Mouse (Mus musculus) liver, embryonic 16.5 days (tissue): ENCODE measurements around the gene Phf20. TPM values are rescaled to one million over a fixed set of nuclear protein-coding genes. Genes with fewer than 3 reads are reported as not detected.
A peak's percentile ranks its signal among the peaks of the same experiment; 100 is the strongest.
"Not testable (repeated sequence)": the region's sequence is repeated elsewhere in the genome, so short reads cannot be mapped to it uniquely, and the experiment has no call there.

Source experiments
- ATAC-seq: fragments of 200-750 bp; cut with Nextera tagmentation; 2 replicates; pipeline ENCODE4 v1.8.0; 2017; ENCODE audit warnings: low read depth, mild to moderate bottlenecking, moderate number of reproducible peaks, moderate library complexity
- H3K27ac ChIP-seq: fragments of 300-500 bp; sonication (generic); 2 replicates; pipeline ENCODE4 v1.5.1; 2014; ENCODE audit warnings: mild to moderate bottlenecking, low read length
- H3K27me3 ChIP-seq: fragments of 300-500 bp; sonication (generic); 2 replicates; pipeline ENCODE4 v1.6.1; 2014; ENCODE audit warnings: low read depth, low read length, mixed read lengths; ENCODE audit not compliant: control insufficient read depth, insufficient read depth
- H3K36me3 ChIP-seq: fragments of 300-500 bp; sonication (generic); 2 replicates; pipeline ENCODE4 v1.6.1; 2014; ENCODE audit warnings: mild to moderate bottlenecking; ENCODE audit not compliant: control insufficient read depth, insufficient read depth
- H3K4me1 ChIP-seq: fragments of 300-500 bp; sonication (generic); 2 replicates; pipeline ENCODE4 v1.6.1; 2014; ENCODE audit warnings: low read depth, low read length, mixed read lengths; ENCODE audit not compliant: control insufficient read depth
- H3K4me2 ChIP-seq: fragments of 300-500 bp; sonication (generic); 2 replicates; pipeline ENCODE4 v1.6.1; 2014; ENCODE audit warnings: low read depth, low read length, mixed read lengths
- H3K4me3 ChIP-seq: fragments of 300-500 bp; sonication (generic); 2 replicates; pipeline ENCODE4 v1.5.1; 2014; ENCODE audit warnings: low read depth, mild to moderate bottlenecking, low read length
- H3K9ac ChIP-seq: fragments of 300-500 bp; sonication (generic); 2 replicates; pipeline ENCODE4 v1.6.1; 2014; ENCODE audit warnings: low read depth, low read length
- H3K9me3 ChIP-seq: fragments of 300-500 bp; sonication (generic); replicated peaks from 2 replicates; pipeline ENCODE4 v1.6.1; 2016; ENCODE audit warnings: low read length; ENCODE audit not compliant: control insufficient read depth
- WGBS: fragments of 180-500 bp; shearing (Covaris S2); extraction: QIAGEN DNeasy Blood & Tissue Kit; methylation state at CpG from one replicate; pipeline ENCODE4 v1.1.7; 2014; ENCODE audit not compliant: insufficient replicate concordance; 5-methylcytosine and 5-hydroxymethylcytosine counted together
- polyA plus RNA-seq: library from polyadenylated mRNA; unstranded; fragments of >200 nt; fragmentation: Nextera tagmentation; extraction: Ambion mirVana; gene quantifications from 2 replicates; pipeline ENCODE4 v1.2.1, GENCODE M21; 2015

Phf20 gene
- polyA plus RNA-seq, 1 experiment from 2014 or later, result 13.8 TPM

- H3K4me2 ChIP-seq, result no peak overlapping the region
- peak overlapping the region; percentile 98 for H3K27ac ChIP-seq
- H3K9ac ChIP-seq, result peak overlapping the region; percentile 100
- peaks cover 21% of the 10 kb centered on the region for H3K4me1 ChIP-seq
- H3K4me3 ChIP-seq, result peak overlapping the region; percentile 93
- under 1% methylated on average over 34 of the region's 41 CpGs for WGBS
- H3K9me3 ChIP-seq, result no peaks in the 10 kb centered on the region
- no peaks in the 10 kb centered on the region for H3K27me3 ChIP-seq
- peak; percentile 32 for ATAC-seq
- peaks cover 22% of the 10 kb centered on the region for H3K36me3 ChIP-seq
Measured at GRCm38 (mm10) chr2:156179796-156180093, 16.5 kb upstream of the Phf20 start.

- Histone ChIP-seq H3K9ac (peak within 1 kb of the TSS; percentile 100), H3K9me3 (no peaks in the 10 kb centered on the region), H3K27me3 (no peaks in the 10 kb centered on the region), H3K4me3 (peak within 1 kb of the TSS; percentile 93), H3K27ac (peak within 1 kb of the TSS; percentile 98), H3K4me2 (peak within 1 kb of the TSS; percentile 89), H3K36me3 (peaks cover 19% of the 10 kb centered on the region), H3K4me1 (peaks cover 21% of the 10 kb centered on the region)
- under 1% methylated on average over 47 of the region's 47 CpGs for WGBS
- peak; percentile 92 for ATAC-seq
Measured at GRCm38 (mm10) chr2:156180094-156180821, 16.0 kb upstream of the Phf20 start, which contains the start of gene Rbm39. TSS of gene Rbm39 (minus strand) at chr2:156180238.

- H3K36me3 ChIP-seq, result peaks cover 15% of the 10 kb centered on the region
- peak overlapping the region; percentile 93 for H3K4me3 ChIP-seq
- no peaks in the 10 kb centered on the region for H3K9me3 ChIP-seq
- no peaks in the 10 kb centered on the region for H3K27me3 ChIP-seq
- ATAC-seq, result no peak
- peak overlapping the region; percentile 98 for H3K27ac ChIP-seq
- 9% methylated on average over 8 of the region's 8 CpGs for WGBS
- peak overlapping the region; percentile 100 for H3K9ac ChIP-seq
- H3K4me2 ChIP-seq, result peak overlapping the region; percentile 89
- peaks cover 21% of the 10 kb centered on the region for H3K4me1 ChIP-seq
Measured at GRCm38 (mm10) chr2:156180824-156181590, 15.3 kb upstream of the Phf20 start.

GRCm38 (mm10) chr2:156181592-156181991, 14.7 kb upstream of the Phf20 start:
- peaks cover 21% of the 10 kb centered on the region for H3K4me1 ChIP-seq
- peak overlapping the region; percentile 89 for H3K4me2 ChIP-seq
- peak overlapping the region; percentile 100; the same call in 1 of the 2 replicates for H3K9ac ChIP-seq
- H3K36me3 ChIP-seq, result peaks cover 15% of the 10 kb centered on the region
- WGBS, result 87% methylated on average over 2 of the region's 2 CpGs
- H3K27ac ChIP-seq, result peak overlapping the region; percentile 98
- H3K9me3 ChIP-seq, result no peaks in the 10 kb centered on the region
- no peaks in the 10 kb centered on the region for H3K27me3 ChIP-seq
- no peak for ATAC-seq
- H3K4me3 ChIP-seq, result peak overlapping the region; percentile 93

- not testable (repeated sequence) for H3K9ac ChIP-seq, ATAC-seq, H3K4me3 ChIP-seq, H3K4me2 ChIP-seq, H3K9me3 ChIP-seq, H3K27me3 ChIP-seq, H3K27ac ChIP-seq, H3K4me1 ChIP-seq, H3K36me3 ChIP-seq
- WGBS, result 49% methylated on average over 7 of the region's 7 CpGs
Measured at GRCm38 (mm10) chr2:156189241-156189640, 7.0 kb upstream of the Phf20 start.

- H3K4me2 ChIP-seq, result peak overlapping the region; percentile 19; the same call in 1 of the 2 replicates
- H3K4me1 ChIP-seq, result peaks cover 5% of the 10 kb centered on the region
- H3K27me3 ChIP-seq, result no peaks in the 10 kb centered on the region
- H3K36me3 ChIP-seq, result no peaks in the 10 kb centered on the region
- WGBS, result 26% methylated on average over 14 of the region's 14 CpGs
- peak overlapping the region; percentile 38; the same call in 1 of the 2 replicates for H3K27ac ChIP-seq
- H3K9ac ChIP-seq, result no peak overlapping the region
- no peak overlapping the region for H3K4me3 ChIP-seq
- ATAC-seq, result peak; percentile 48; the same call in 1 of the 2 replicates
- no peaks in the 10 kb centered on the region for H3K9me3 ChIP-seq
Measured at GRCm38 (mm10) chr2:156190004-156190896, 6.0 kb upstream of the Phf20 start.

- whole genome bisulfite sequencing, result 73% methylated on average over 2 of the region's 2 CpGs
- no peak for ATAC-seq
- no peak overlapping the region for H3K4me2 ChIP-seq
- H3K27ac ChIP-seq, result no peak overlapping the region
- no peaks in the 10 kb centered on the region for H3K36me3 ChIP-seq
- H3K9me3 ChIP-seq, result no peaks in the 10 kb centered on the region
- peaks cover 12% of the 10 kb centered on the region for H3K4me1 ChIP-seq
- H3K4me3 ChIP-seq, result no peak overlapping the region
- no peak overlapping the region for H3K9ac ChIP-seq
- H3K27me3 ChIP-seq, result no peaks in the 10 kb centered on the region
Measured at GRCm38 (mm10) chr2:156191540-156191939, 4.7 kb upstream of the Phf20 start.

- H3K27me3 ChIP-seq, result no peaks in the 10 kb centered on the region
- ATAC-seq, result no peak
- H3K27ac ChIP-seq, result no peak overlapping the region
- WGBS, result 75% methylated on average over 2 of the region's 2 CpGs
- H3K4me2 ChIP-seq, result no peak overlapping the region
- H3K4me3 ChIP-seq, result no peak overlapping the region
- no peaks in the 10 kb centered on the region for H3K36me3 ChIP-seq
- H3K9ac ChIP-seq, result no peak overlapping the region
- H3K4me1 ChIP-seq, result peaks cover 12% of the 10 kb centered on the region
- H3K9me3 ChIP-seq, result no peaks in the 10 kb centered on the region
Measured at GRCm38 (mm10) chr2:156192068-156192467, 4.2 kb upstream of the Phf20 start.
